Mouse (Mus musculus): Measurements from ENCODE around the gene Hba-x. TPM values are rescaled to one million over a fixed set of nuclear protein-coding genes. Genes with fewer than 3 reads are reported as not detected.

The Hba-x gene
- polyA plus RNA-seq (2016; fragmentation: Nextera tagmentation; extraction: Ambion mirVana) = 1,147 and 1,607 TPM in 2 replicates

- Histone ChIP-seq H3K4me2 (no peak within 1 kb of the TSS), H3K4me3 (replicated peaks) (no peak within 1 kb of the TSS), H3K4me1 (no peaks in the 10 kb centered on the region), H3K9me3 (no peaks in the 10 kb centered on the region), H3K27ac (no peak within 1 kb of the TSS), H3K9ac (no peak within 1 kb of the TSS), H3K27me3 (peaks cover 14% of the 10 kb centered on the region), H3K36me3 (replicated peaks) (no peaks in the 10 kb centered on the region)
- WGBS = 77% methylated on average over 3 of the region's 3 CpGs
- no peak for ATAC-seq (ENCODE audit: low FRiP score)
Measured at GRCm38 (mm10) chr11:32276347-32276746, at the start of gene Hba-x. TSS of gene Hba-x (plus strand) at chr11:32276400.

- Histone ChIP-seq H3K36me3 (replicated peaks) (peaks cover 28% of the 10 kb centered on the region), H3K27ac (no peak overlapping the region), H3K4me2 (peak overlapping the region; percentile 70), H3K27me3 (peaks cover 33% of the 10 kb centered on the region), H3K9ac (peak overlapping the region; percentile 74), H3K4me1 (peaks cover 22% of the 10 kb centered on the region), H3K4me3 (replicated peaks) (peak overlapping the region; percentile 65), H3K9me3 (no peaks in the 10 kb centered on the region)
- 25% methylated on average over 1 of the region's 1 CpGs for WGBS
- no peak for ATAC-seq (ENCODE audit: low FRiP score)
Measured at GRCm38 (mm10) chr11:32227041-32227440, 49.2 kb upstream of the Hba-x start.

- Histone ChIP-seq H3K9ac (0 out of 2 replicates have a peak overlapping the region, but pooled peaks have one; percentile 74), H3K4me1 (peaks cover 17% of the 10 kb centered on the region), H3K9me3 (no peaks in the 10 kb centered on the region), H3K36me3 (replicated peaks) (peaks cover 33% of the 10 kb centered on the region), H3K4me3 (replicated peaks) (no peak overlapping the region), H3K27ac (no peak overlapping the region), H3K27me3 (peaks cover 28% of the 10 kb centered on the region), H3K4me2 (no peak overlapping the region)
- WGBS = 91% methylated on average over 9 of the region's 9 CpGs
- no peak for ATAC-seq (ENCODE audit: low FRiP score)
Measured at GRCm38 (mm10) chr11:32227555-32227954, 48.6 kb upstream of the Hba-x start.

- Histone ChIP-seq H3K4me2 (no peak overlapping the region), H3K27me3 (peaks cover 20% of the 10 kb centered on the region), H3K4me1 (peaks cover 12% of the 10 kb centered on the region), H3K9ac (no peak overlapping the region), H3K27ac (no peak overlapping the region), H3K4me3 (replicated peaks) (no peak overlapping the region), H3K9me3 (no peaks in the 10 kb centered on the region), H3K36me3 (replicated peaks) (peaks cover 41% of the 10 kb centered on the region)
- no peak for ATAC-seq (ENCODE audit: low FRiP score)
- 91% methylated on average over 3 of the region's 3 CpGs for WGBS
Measured at GRCm38 (mm10) chr11:32228292-32228845, 47.8 kb upstream of the Hba-x start.

GRCm38 (mm10) chr11:32230220-32230619 is 46.0 kb upstream of the Hba-x start:
- Histone ChIP-seq H3K4me3 (replicated peaks) (no peak overlapping the region), H3K36me3 (replicated peaks) (peaks cover 57% of the 10 kb centered on the region), H3K9me3 (no peaks in the 10 kb centered on the region), H3K27ac (no peak overlapping the region), H3K9ac (no peak overlapping the region), H3K4me1 (peaks cover 12% of the 10 kb centered on the region), H3K27me3 (0 out of 2 replicates have a peak, but pooled peaks cover 2% of the 10 kb centered on the region), H3K4me2 (no peak overlapping the region)
- ATAC-seq (ENCODE audit: low FRiP score) = no peak
- WGBS = 89% methylated on average over 4 of the region's 4 CpGs

- WGBS = 89% methylated on average over 2 of the region's 2 CpGs
- peaks cover 58% of the 10 kb centered on the region for H3K36me3 ChIP-seq (replicated peaks)
Measured at GRCm38 (mm10) chr11:32231125-32231524, 45.1 kb upstream of the Hba-x start.

GRCm38 (mm10) chr11:32232848-32233247 is 43.4 kb upstream of the Hba-x start:
- peaks cover 7% of the 10 kb centered on the region; the same call in 1 of the 2 replicates for H3K4me1 ChIP-seq
- H3K4me2 ChIP-seq = no peak overlapping the region
- H3K27ac ChIP-seq = 0 out of 2 replicates have a peak overlapping the region, but pooled peaks have one; percentile 8
- WGBS = 90% methylated on average over 10 of the region's 10 CpGs
- no peaks in the 10 kb centered on the region for H3K27me3 ChIP-seq
- H3K9me3 ChIP-seq = no peaks in the 10 kb centered on the region
- H3K36me3 ChIP-seq (replicated peaks) = peaks cover 66% of the 10 kb centered on the region
- H3K9ac ChIP-seq = no peak overlapping the region
- no peak for ATAC-seq (ENCODE audit: low FRiP score)
- no peak overlapping the region for H3K4me3 ChIP-seq (replicated peaks)

More at GRCm38 (mm10) chr11:32231125-32231524, 45.1 kb upstream of the Hba-x start:
- no peaks in the 10 kb centered on the region for H3K9me3 ChIP-seq
- ATAC-seq (ENCODE audit: low FRiP score) = no peak
- peaks cover 15% of the 10 kb centered on the region for H3K4me1 ChIP-seq
- no peaks in the 10 kb centered on the region for H3K27me3 ChIP-seq
- no peak overlapping the region for H3K9ac ChIP-seq
- H3K27ac ChIP-seq = no peak overlapping the region
- no peak overlapping the region for H3K4me2 ChIP-seq
- H3K4me3 ChIP-seq (replicated peaks) = no peak overlapping the region

- 92% methylated on average over 3 of the region's 3 CpGs for WGBS
- H3K4me1 ChIP-seq = peaks cover 7% of the 10 kb centered on the region; the same call in 1 of the 2 replicates
- no peaks in the 10 kb centered on the region for H3K27me3 ChIP-seq
- H3K9me3 ChIP-seq = no peaks in the 10 kb centered on the region
- H3K4me3 ChIP-seq (replicated peaks) = no peak overlapping the region
- no peak overlapping the region for H3K4me2 ChIP-seq
- ATAC-seq (ENCODE audit: low FRiP score) = no peak
- H3K9ac ChIP-seq = no peak overlapping the region
- H3K27ac ChIP-seq = no peak overlapping the region
- H3K36me3 ChIP-seq (replicated peaks) = peaks cover 67% of the 10 kb centered on the region
Measured at GRCm38 (mm10) chr11:32233895-32234294, 42.3 kb upstream of the Hba-x start.

GRCm38 (mm10) chr11:32234816-32235485 is 41.2 kb upstream of the Hba-x start:
- no peak for ATAC-seq (ENCODE audit: low FRiP score)
- H3K27ac ChIP-seq = no peak overlapping the region
- WGBS = 88% methylated on average over 6 of the region's 6 CpGs

GRCm38 (mm10) chr11:32235646-32236045 is 40.6 kb upstream of the Hba-x start:
- H3K36me3 ChIP-seq (replicated peaks) = peaks cover 70% of the 10 kb centered on the region

More at GRCm38 (mm10) chr11:32234816-32235485, 41.2 kb upstream of the Hba-x start:
- peaks cover 7% of the 10 kb centered on the region; the same call in 1 of the 2 replicates for H3K4me1 ChIP-seq
- H3K9ac ChIP-seq = no peak overlapping the region
- no peaks in the 10 kb centered on the region for H3K9me3 ChIP-seq
- H3K36me3 ChIP-seq (replicated peaks) = peaks cover 68% of the 10 kb centered on the region
- H3K27me3 ChIP-seq = no peaks in the 10 kb centered on the region
- no peak overlapping the region for H3K4me2 ChIP-seq
- H3K4me3 ChIP-seq (replicated peaks) = no peak overlapping the region

GRCm38 (mm10) chr11:32236132-32236531 is 40.1 kb upstream of the Hba-x start:
- H3K4me1 ChIP-seq = peaks cover 7% of the 10 kb centered on the region; the same call in 1 of the 2 replicates
- no peaks in the 10 kb centered on the region for H3K27me3 ChIP-seq
- no peak overlapping the region for H3K4me2 ChIP-seq
- H3K27ac ChIP-seq = 0 out of 2 replicates have a peak overlapping the region, but pooled peaks have one; percentile 46
- no peaks in the 10 kb centered on the region for H3K9me3 ChIP-seq
- H3K36me3 ChIP-seq (replicated peaks) = peaks cover 70% of the 10 kb centered on the region
- ATAC-seq (ENCODE audit: low FRiP score) = no peak
- no peak overlapping the region for H3K9ac ChIP-seq
- H3K4me3 ChIP-seq (replicated peaks) = no peak overlapping the region
- WGBS = 80% methylated on average over 2 of the region's 2 CpGs

More at GRCm38 (mm10) chr11:32235646-32236045, 40.6 kb upstream of the Hba-x start:
- 64% methylated on average over 3 of the region's 3 CpGs for WGBS
- Histone ChIP-seq H3K4me2 (no peak overlapping the region), H3K27ac (0 out of 2 replicates have a peak overlapping the region, but pooled peaks have one; percentile 26), H3K27me3 (no peaks in the 10 kb centered on the region), H3K4me1 (peaks cover 7% of the 10 kb centered on the region; the same call in 1 of the 2 replicates), H3K9me3 (no peaks in the 10 kb centered on the region), H3K9ac (no peak overlapping the region), H3K4me3 (replicated peaks) (no peak overlapping the region)
- ATAC-seq (ENCODE audit: low FRiP score) = no peak

- Histone ChIP-seq H3K4me2 (no peak overlapping the region), H3K4me3 (replicated peaks) (no peak overlapping the region), H3K9ac (no peak overlapping the region), H3K9me3 (no peaks in the 10 kb centered on the region), H3K27ac (no peak overlapping the region), H3K4me1 (peaks cover 7% of the 10 kb centered on the region; the same call in 1 of the 2 replicates), H3K36me3 (replicated peaks) (peaks cover 70% of the 10 kb centered on the region), H3K27me3 (no peaks in the 10 kb centered on the region)
- no peak for ATAC-seq (ENCODE audit: low FRiP score)
- 61% methylated on average over 9 of the region's 9 CpGs for WGBS
Measured at GRCm38 (mm10) chr11:32236712-32237410, 39.3 kb upstream of the Hba-x start.
